Mouse (Mus musculus): ENCODE results near the gene Entpd3. TPM values are rescaled to one million over a fixed set of nuclear protein-coding genes. Genes with fewer than 3 reads are reported as not detected.

The Entpd3 gene
- polyA plus RNA-seq, 1 experiment from 2014 or later = 2.4 TPM

- no peaks in the 10 kb centered on the region for H3K9me3 ChIP-seq
- no peaks in the 10 kb centered on the region for H3K27me3 ChIP-seq
- peaks cover 36% of the 10 kb centered on the region for H3K36me3 ChIP-seq
- peak; percentile 88 for ATAC-seq (ENCODE audit: insufficient number of reproducible peaks, insufficient read depth, low FRiP score, low TSS enrichment)
- H3K4me2 ChIP-seq (replicated peaks) = peak within 1 kb of the TSS; percentile 94
- H3K27ac ChIP-seq = peak within 1 kb of the TSS; percentile 84
- peak within 1 kb of the TSS; percentile 97 for H3K9ac ChIP-seq
- WGBS = 6% methylated on average over 43 of the region's 43 CpGs
- peaks cover 13% of the 10 kb centered on the region for H3K4me1 ChIP-seq
- peak within 1 kb of the TSS; percentile 94 for H3K4me3 ChIP-seq
Observed at GRCm38 (mm10) chr9:120570741-120571592, 31.3 kb downstream of the Entpd3 start, which contains the start of gene Rpl14. Gene Rpl14 (plus strand): TSS chr9:120571444.

- no peaks in the 10 kb centered on the region for H3K9me3 ChIP-seq
- WGBS = 1% methylated on average over 53 of the region's 53 CpGs
- H3K4me2 ChIP-seq (replicated peaks) = peak overlapping the region; percentile 94
- H3K9ac ChIP-seq = peak overlapping the region; percentile 97
- peak; percentile 62 for ATAC-seq (ENCODE audit: insufficient number of reproducible peaks, insufficient read depth, low FRiP score, low TSS enrichment)
- H3K27ac ChIP-seq = peak overlapping the region; percentile 84
- H3K4me3 ChIP-seq = peak overlapping the region; percentile 94
- H3K4me1 ChIP-seq = peaks cover 13% of the 10 kb centered on the region
- H3K36me3 ChIP-seq = peaks cover 36% of the 10 kb centered on the region
- no peaks in the 10 kb centered on the region for H3K27me3 ChIP-seq
Observed at GRCm38 (mm10) chr9:120571593-120572385, 32.2 kb downstream of the Entpd3 start.

GRCm38 (mm10) chr9:120575748-120576661 is 36.4 kb downstream of the Entpd3 start:
- Histone ChIP-seq H3K4me2 (replicated peaks) (peak overlapping the region; percentile 91), H3K27me3 (no peaks in the 10 kb centered on the region), H3K9me3 (no peaks in the 10 kb centered on the region), H3K36me3 (peaks cover 36% of the 10 kb centered on the region), H3K4me1 (peaks cover 16% of the 10 kb centered on the region), H3K9ac (no peak overlapping the region), H3K4me3 (no peak overlapping the region), H3K27ac (no peak overlapping the region)
- 62% methylated on average over 6 of the region's 6 CpGs for WGBS
- ATAC-seq (ENCODE audit: insufficient number of reproducible peaks, insufficient read depth, low FRiP score, low TSS enrichment) = no peak

DNA sequence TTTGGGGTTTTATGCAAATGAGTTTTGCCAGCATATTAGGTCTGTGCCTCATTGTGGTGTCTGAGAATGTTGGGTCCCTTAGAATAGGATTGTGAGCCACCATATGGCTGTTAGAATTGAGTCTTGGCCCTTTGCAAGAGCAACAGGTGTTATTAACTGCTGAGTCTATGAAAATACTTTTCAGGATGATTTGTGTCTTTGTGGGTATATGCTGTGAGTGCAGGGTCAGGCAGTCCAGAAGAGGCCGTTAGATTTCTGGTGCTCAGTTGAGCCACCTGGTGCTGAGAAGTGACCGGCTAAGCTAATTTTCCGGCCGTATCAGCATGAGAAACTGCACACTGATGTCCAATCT is 37.0 kb downstream of the Entpd3 start:
- H3K27ac ChIP-seq = 0 out of 2 replicates have a peak overlapping the region, but pooled peaks have one; percentile 56
- no peaks in the 10 kb centered on the region for H3K9me3 ChIP-seq
- H3K36me3 ChIP-seq = peaks cover 36% of the 10 kb centered on the region
- H3K4me1 ChIP-seq = peaks cover 16% of the 10 kb centered on the region
- H3K27me3 ChIP-seq = no peaks in the 10 kb centered on the region
- no peak overlapping the region for H3K9ac ChIP-seq
- H3K4me2 ChIP-seq (replicated peaks) = peak overlapping the region; percentile 91
- WGBS = 10% methylated on average over 4 of the region's 4 CpGs
- peak; percentile 8; the same call in 1 of the 2 replicates for ATAC-seq (ENCODE audit: insufficient number of reproducible peaks, insufficient read depth, low FRiP score, low TSS enrichment)
- peak overlapping the region; percentile 63 for H3K4me3 ChIP-seq

- no peaks in the 10 kb centered on the region for H3K9me3 ChIP-seq
- peak overlapping the region; percentile 91 for H3K4me2 ChIP-seq (replicated peaks)
- peak overlapping the region; percentile 63 for H3K4me3 ChIP-seq
- peak overlapping the region; percentile 84 for H3K9ac ChIP-seq
- H3K4me1 ChIP-seq = peaks cover 19% of the 10 kb centered on the region
- peak; percentile 84 for ATAC-seq (ENCODE audit: insufficient number of reproducible peaks, insufficient read depth, low FRiP score, low TSS enrichment)
- WGBS = 1% methylated on average over 43 of the region's 43 CpGs
- H3K36me3 ChIP-seq = peaks cover 36% of the 10 kb centered on the region
- peak overlapping the region; percentile 56; the same call in 1 of the 2 replicates for H3K27ac ChIP-seq
- no peaks in the 10 kb centered on the region for H3K27me3 ChIP-seq
Observed at GRCm38 (mm10) chr9:120577133-120577651, 37.6 kb downstream of the Entpd3 start.

- Histone ChIP-seq H3K36me3 (peaks cover 30% of the 10 kb centered on the region), H3K27me3 (no peaks in the 10 kb centered on the region), H3K9ac (peak overlapping the region; percentile 84), H3K4me1 (peaks cover 17% of the 10 kb centered on the region), H3K9me3 (no peaks in the 10 kb centered on the region), H3K4me2 (replicated peaks) (peak overlapping the region; percentile 91), H3K4me3 (peak overlapping the region; percentile 63), H3K27ac (no peak overlapping the region)
- 57% methylated on average over 12 of the region's 12 CpGs for WGBS
- no peak for ATAC-seq (ENCODE audit: insufficient number of reproducible peaks, insufficient read depth, low FRiP score, low TSS enrichment)
Observed at GRCm38 (mm10) chr9:120577706-120578405, 38.2 kb downstream of the Entpd3 start.

- H3K27me3 ChIP-seq = no peaks in the 10 kb centered on the region
- no peaks in the 10 kb centered on the region for H3K9me3 ChIP-seq
- no peak for ATAC-seq (ENCODE audit: insufficient number of reproducible peaks, insufficient read depth, low FRiP score, low TSS enrichment)
- no peak overlapping the region for H3K9ac ChIP-seq
- H3K4me3 ChIP-seq = no peak overlapping the region
- no peak overlapping the region for H3K4me2 ChIP-seq (replicated peaks)
- WGBS = 61% methylated on average over 6 of the region's 6 CpGs
- H3K4me1 ChIP-seq = peaks cover 23% of the 10 kb centered on the region
- peaks cover 22% of the 10 kb centered on the region for H3K36me3 ChIP-seq
- H3K27ac ChIP-seq = no peak overlapping the region
Observed at GRCm38 (mm10) chr9:120578701-120579100, 39.1 kb downstream of the Entpd3 start.

DNA sequence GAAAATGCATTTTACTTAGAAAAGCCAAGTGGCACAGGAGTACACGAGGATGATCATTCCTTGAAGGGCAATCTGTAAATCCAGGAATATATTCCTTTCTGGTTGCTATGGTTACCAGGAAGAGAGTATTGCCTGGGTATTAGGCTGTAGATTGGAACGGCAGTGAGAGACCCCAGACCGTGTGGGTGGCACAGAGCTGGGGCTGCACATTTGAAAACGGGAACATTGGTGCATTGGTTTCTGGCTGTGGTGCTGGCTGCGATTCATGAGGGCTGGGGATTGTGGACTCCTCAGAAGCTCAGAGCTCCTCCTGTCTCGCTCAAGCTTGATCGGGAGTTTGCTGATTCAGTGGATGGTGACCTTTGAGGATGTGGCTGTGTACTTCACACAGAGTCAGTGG is 40.2 kb downstream of the Entpd3 start:
- H3K9ac ChIP-seq = no peak overlapping the region
- ATAC-seq (ENCODE audit: insufficient number of reproducible peaks, insufficient read depth, low FRiP score, low TSS enrichment) = no peak
- H3K9me3 ChIP-seq = no peaks in the 10 kb centered on the region
- WGBS = 78% methylated on average over 7 of the region's 7 CpGs
- no peak overlapping the region for H3K4me2 ChIP-seq (replicated peaks)
- H3K27me3 ChIP-seq = no peaks in the 10 kb centered on the region
- H3K4me3 ChIP-seq = no peak overlapping the region
- H3K36me3 ChIP-seq = peaks cover 11% of the 10 kb centered on the region
- no peak overlapping the region for H3K27ac ChIP-seq
- peaks cover 23% of the 10 kb centered on the region for H3K4me1 ChIP-seq

GRCm38 (mm10) chr9:120581941-120582618 is 42.5 kb downstream of the Entpd3 start:
- Histone ChIP-seq H3K4me2 (replicated peaks) (peak overlapping the region; percentile 71), H3K4me3 (peak overlapping the region; percentile 31), H3K4me1 (peaks cover 23% of the 10 kb centered on the region), H3K27me3 (no peaks in the 10 kb centered on the region), H3K27ac (peak overlapping the region; percentile 80), H3K9ac (peak overlapping the region; percentile 36; the same call in 1 of the 2 replicates), H3K36me3 (no peaks in the 10 kb centered on the region), H3K9me3 (no peaks in the 10 kb centered on the region)
- ATAC-seq (ENCODE audit: insufficient number of reproducible peaks, insufficient read depth, low FRiP score, low TSS enrichment) = peak; percentile 71; the same call in 1 of the 2 replicates
- 14% methylated on average over 19 of the region's 21 CpGs for WGBS
